Mouse (Mus musculus) testis, adult 2 months (tissue): ENCODE measurements around the gene Pld2.

Experiments used
- CTCF ChIP-seq: fragments of 200-500 bp; IDR thresholded peaks from 2 replicates; pipeline ENCODE4 v1.5.1; 2012; ENCODE audit warnings: low read depth, mild to moderate bottlenecking, inconsistent platforms, low read length, moderate library complexity; ENCODE audit not compliant: control insufficient read depth, insufficient read depth, insufficient replicate concordance
- POLR2A ChIP-seq: fragments of 200-500 bp; IDR thresholded peaks from 2 replicates; pipeline ENCODE4 v1.6.1; 2012; ENCODE audit warnings: low read depth, mild to moderate bottlenecking, inconsistent platforms, low read length, moderate library complexity; ENCODE audit not compliant: control insufficient read depth

DNA sequence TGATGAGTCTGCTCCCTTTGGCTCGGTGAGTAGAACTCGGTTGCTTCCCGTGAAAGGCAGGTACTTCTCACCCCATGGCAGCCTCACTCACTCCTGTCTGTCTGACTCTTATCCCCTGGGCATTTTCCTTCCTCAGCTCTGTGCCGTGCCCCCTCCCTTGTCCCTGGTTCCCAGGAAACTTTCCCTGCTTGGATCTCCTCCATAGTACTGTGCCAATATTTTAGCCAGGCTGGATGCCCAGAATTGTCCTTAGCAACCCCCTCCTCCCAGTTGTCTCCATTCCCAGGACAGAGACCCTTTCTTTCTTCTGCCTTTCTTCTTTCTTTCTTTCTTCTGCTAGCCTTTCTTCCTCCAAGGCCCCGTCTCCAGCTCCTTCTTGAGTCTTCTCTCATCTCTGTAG is 1.6 kb downstream of the Pld2 start:
- TF ChIP-seq POLR2A (no peak), CTCF (no peak)
